In genomic region chr4:122884481-122885340, GRCm38 (mm10) we compare ENCODE assay signal across 8 mouse cellular contexts. TPM values are rescaled to one million over a fixed set of nuclear protein-coding genes. Genes with fewer than 3 reads are reported as not detected.
A peak's percentile ranks its signal among the peaks of the same experiment; 100 is the strongest.
DNase-seq lines count a peak whose midpoint lies in the region; ATAC-seq and TF ChIP-seq lines count a peak whose summit lies in the region.

No protein-coding gene starts in this region.

- H3K4me1 ChIP-seq in bone marrow macrophage, adult 2 months (ENCODE audit: control insufficient read depth, insufficient read depth, low read length): peaks cover 29% of the 10 kb centered on the region
- peaks cover 37% of the 10 kb centered on the region for H3K4me1 ChIP-seq in heart, postnatal 0 days (ENCODE audit: control insufficient read depth, insufficient read depth)
- peaks cover 19% of the 10 kb centered on the region for H3K4me1 ChIP-seq in limb, embryonic 12.5 days (replicated peaks)
- H3K4me1 ChIP-seq in midbrain, embryonic 13.5 days (replicated peaks): peaks cover 36% of the 10 kb centered on the region

- H3K36me3 ChIP-seq in heart, postnatal 0 days (replicated peaks; ENCODE audit: control insufficient read depth, insufficient read depth, low read length): no peaks in the 10 kb centered on the region
- no peaks in the 10 kb centered on the region for H3K36me3 ChIP-seq in limb, embryonic 12.5 days
- H3K36me3 ChIP-seq in midbrain, embryonic 13.5 days: no peaks in the 10 kb centered on the region

- peak overlapping the region; percentile 80 for H3K4me3 ChIP-seq in bone marrow macrophage, adult 2 months (ENCODE audit: insufficient read depth, low read length)
- peak overlapping the region; percentile 96 for H3K4me3 ChIP-seq in heart, postnatal 0 days (ENCODE audit: low read depth, low read length)
- peak overlapping the region; percentile 81 for H3K4me3 ChIP-seq in limb, embryonic 12.5 days (replicated peaks)
- H3K4me3 ChIP-seq in midbrain, embryonic 13.5 days (replicated peaks): peak overlapping the region; percentile 72

- H3K4me2 ChIP-seq in heart, postnatal 0 days (ENCODE audit: low read depth, low read length): peak overlapping the region; percentile 83
- H3K4me2 ChIP-seq in limb, embryonic 12.5 days: peak overlapping the region; percentile 85
- H3K4me2 ChIP-seq in midbrain, embryonic 13.5 days (replicated peaks): peak overlapping the region; percentile 69

- TF ChIP-seq POLR2A in bone marrow macrophage, adult 2 months (IDR thresholded peaks at IDR 0.05; ENCODE audit: borderline replicate concordance, low read depth, low read length): no peak

- 10% methylated on average over 12 of the region's 12 CpGs for WGBS in heart, postnatal 0 days
- WGBS in limb, embryonic 12.5 days: 50% methylated on average over 12 of the region's 12 CpGs
- 52% methylated on average over 12 of the region's 12 CpGs for WGBS in midbrain, embryonic 13.5 days

- H3K9me3 ChIP-seq in heart, postnatal 0 days (replicated peaks; ENCODE audit: control insufficient read depth, low read length): no peaks in the 10 kb centered on the region
- no peaks in the 10 kb centered on the region for H3K9me3 ChIP-seq in limb, embryonic 12.5 days
- no peaks in the 10 kb centered on the region for H3K9me3 ChIP-seq in midbrain, embryonic 13.5 days

- H3K27ac ChIP-seq in bone marrow macrophage, adult 2 months (ENCODE audit: insufficient read depth, low read depth, low read length): peak overlapping the region; percentile 95
- H3K27ac ChIP-seq in heart, postnatal 0 days (ENCODE audit: low read depth): peak overlapping the region; percentile 99
- H3K27ac ChIP-seq in limb, embryonic 12.5 days: peak overlapping the region; percentile 99; the same call in 1 of the 2 replicates
- no peak overlapping the region; the same call in 1 of the 2 replicates for H3K27ac ChIP-seq in midbrain, embryonic 13.5 days

- peak overlapping the region; percentile 80 for H3K9ac ChIP-seq in heart, postnatal 0 days (replicated peaks; ENCODE audit: low read depth, low read length)
- H3K9ac ChIP-seq in limb, embryonic 12.5 days (replicated peaks): peak overlapping the region; percentile 81
- peak overlapping the region; percentile 84 for H3K9ac ChIP-seq in midbrain, embryonic 13.5 days (replicated peaks)

- intact Hi-C loops in heart, postnatal 36 days (cut with DNase I): loop anchor here (1.0 kb wide), 1 partner anchor 48 kb away; the partner anchor contains the start of gene Ppt1
- intact Hi-C loops in left cerebral cortex, postnatal 36 days (cut with DNase I): no loop called here

- TF ChIP-seq CTCF in bone marrow macrophage, adult 2 months (IDR thresholded peaks at IDR 0.05; ENCODE audit: low read depth, low read length): no peak
- TF ChIP-seq CTCF in heart, postnatal 0 days (IDR thresholded peaks at IDR 0.05; ENCODE audit: low read depth): no peak

- no peak for ATAC-seq in heart, postnatal 0 days (ENCODE audit: insufficient read depth, low read depth)
- ATAC-seq in limb, embryonic 12.5 days (ENCODE audit: insufficient number of reproducible peaks, insufficient read depth, low FRiP score, low TSS enrichment, low read depth): no peak
- no peak for ATAC-seq in midbrain, embryonic 13.5 days

- no peak for TF ChIP-seq EP300 in heart, postnatal 0 days (IDR thresholded peaks at IDR 0.05; ENCODE audit: low read depth)

- no peaks in the 10 kb centered on the region for H3K27me3 ChIP-seq in heart, postnatal 0 days (ENCODE audit: control insufficient read depth, insufficient read depth, low read length)
- no peaks in the 10 kb centered on the region for H3K27me3 ChIP-seq in limb, embryonic 12.5 days
- no peaks in the 10 kb centered on the region for H3K27me3 ChIP-seq in midbrain, embryonic 13.5 days

- peak; percentile 36 to 51 for DNase-seq in heart, adult 18-20 months
- DNase-seq in heart, postnatal 36 days: no peak
- no peak for DNase-seq in heart, postnatal 0 days (ENCODE audit: low spot score)
- no peak for DNase-seq in left cerebral cortex, postnatal 36 days (ENCODE audit: low spot score in 2 of 2)
- DNase-seq in ovary, postnatal 14 days (ENCODE audit: low spot score): no peak

RNA-seq across cellular contexts. Expression of gene Cap1, which starts 1.1 kb away (rescaled TPM):
- 10 to 100 TPM; 46.3 to 52.7 TPM for total RNA-seq in heart, adult 18-20 months (2021)
- total RNA-seq in heart, postnatal 36 days (2021): 10 to 100 TPM; 50.6 to 56.1 TPM
- polyA plus RNA-seq in bone marrow macrophage, adult 2 months (2012; ENCODE audit: insufficient read depth, insufficient read length, missing spikeins): 495 and 593 TPM in 2 replicates
- 59.6 and 73.0 TPM in 2 replicates for total RNA-seq in heart, postnatal 0 days (2014; rRNA removed; ENCODE audit: low replicate concordance)
- polyA plus RNA-seq in heart, postnatal 0 days (2015; fragmentation: Nextera tagmentation; extraction: Ambion mirVana): 20.6 and 22.4 TPM in 2 replicates
- 35.4 and 43.1 TPM in 2 replicates for polyA plus RNA-seq in limb, embryonic 12.5 days (2016; fragmentation: Nextera tagmentation; extraction: Ambion mirVana)
- 73.8 and 77.2 TPM in 2 replicates for polyA plus RNA-seq in midbrain, embryonic 13.5 days (2015; fragmentation: Nextera tagmentation; extraction: Ambion mirVana)
- 100 to 1,000 TPM; 267 to 277 TPM for total RNA-seq in left cerebral cortex, postnatal 36 days (2021)

RNA-seq across cellular contexts. Expression of gene Ppt1, which starts 48.7 kb away (rescaled TPM):
- total RNA-seq in heart, adult 18-20 months (2021): 10 to 100 TPM; 43.0 to 44.9 TPM
- total RNA-seq in heart, postnatal 36 days (2021): 10 to 100 TPM; 41.5 to 44.5 TPM
- polyA plus RNA-seq in bone marrow macrophage, adult 2 months (2012; ENCODE audit: insufficient read depth, insufficient read length, missing spikeins): 152 and 158 TPM in 2 replicates
- 30.0 and 37.8 TPM in 2 replicates for total RNA-seq in heart, postnatal 0 days (2014; rRNA removed; ENCODE audit: low replicate concordance)
- polyA plus RNA-seq in heart, postnatal 0 days (2015; fragmentation: Nextera tagmentation; extraction: Ambion mirVana): 42.9 and 45.2 TPM in 2 replicates
- polyA plus RNA-seq in limb, embryonic 12.5 days (2016; fragmentation: Nextera tagmentation; extraction: Ambion mirVana): 60.0 and 67.5 TPM in 2 replicates
- 80.4 and 81.8 TPM in 2 replicates for polyA plus RNA-seq in midbrain, embryonic 13.5 days (2015; fragmentation: Nextera tagmentation; extraction: Ambion mirVana)
- total RNA-seq in left cerebral cortex, postnatal 36 days (2021): 10 to 100 TPM; 95.5 to 96.6 TPM

Comparison
In these comparisons a context has a peak if more than half of its experiments do, and no peak if none do; other contexts are left out.
1. DNase-seq: peak in heart, adult 18-20 months (2 of 2); none in heart, postnatal 36 days (0 of 2), heart, postnatal 0 days (single experiment), left cerebral cortex, postnatal 36 days (0 of 2) and ovary, postnatal 14 days (single experiment).
2. Peak in every context shown above with its lines, with median percentiles within 50 percentile points of each other: H3K4me3 ChIP-seq, H3K4me2 ChIP-seq and H3K9ac ChIP-seq.